Mouse (Mus musculus) lung, adult 2 months (tissue): ENCODE measurements around the gene Gpr83.

ENCODE experiments used
- CTCF ChIP-seq: fragments of 200-500 bp; IDR thresholded peaks from 2 replicates; pipeline ENCODE4 v1.5.1; 2011; ENCODE audit warnings: mild to moderate bottlenecking, low read length, control low read depth; ENCODE audit not compliant: insufficient read depth
- POLR2A ChIP-seq: fragments of 200-500 bp; IDR thresholded peaks from 2 replicates; pipeline ENCODE4 v1.6.1; 2011; ENCODE audit warnings: low read depth, mild to moderate bottlenecking, control low read depth, low read length, borderline replicate concordance; ENCODE audit errors: extremely low read depth

DNA sequence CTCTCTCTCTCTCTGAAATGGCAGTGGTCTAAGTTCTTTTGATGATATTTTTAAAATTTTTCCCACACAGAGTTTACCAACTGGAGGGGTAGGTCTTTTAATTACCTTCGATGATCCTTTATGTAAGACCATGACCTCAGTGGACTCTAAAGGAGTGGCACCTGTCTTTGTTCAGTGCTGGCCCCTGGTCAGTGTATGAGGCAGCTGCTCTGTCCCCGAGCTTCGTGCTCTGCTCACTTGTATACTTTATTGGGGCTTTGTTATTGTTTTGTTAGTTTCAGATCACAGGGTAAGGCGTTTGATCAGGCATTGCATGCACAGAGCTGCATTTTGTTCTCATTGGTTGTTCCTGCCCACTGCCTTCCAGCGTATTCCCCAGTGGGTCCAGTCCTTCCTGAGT, 20.0 kb upstream of the Gpr83 start:
- TF ChIP-seq POLR2A, result no peak
- TF ChIP-seq CTCF, result no peak
